Mouse (Mus musculus): Measurements from ENCODE around the gene Mettl14. TPM values are rescaled to one million over a fixed set of nuclear protein-coding genes. Genes with fewer than 3 reads are reported as not detected.
A peak's percentile ranks its signal among the peaks of the same experiment; 100 is the strongest.
"Not testable (repeated sequence)": the region's sequence is repeated elsewhere in the genome, so short reads cannot be mapped to it uniquely, and the experiment has no call there.

Mettl14 gene
- total RNA-seq (2021): 10 to 100 TPM in 1 of 2 experiments, 1 to 10 TPM in 1; 9.5 to 10.4 TPM
- long read RNA-seq, experiment 1, partial matches to known transcripts: 1 of 3 reads
- long read RNA-seq, experiment 1, other reads (novel, unspliced or antisense): 2 of 3 reads
- long read RNA-seq, experiment 2, partial matches to known transcripts: 0 of 8 reads
- long read RNA-seq, experiment 2, other reads (novel, unspliced or antisense): 4 of 8 reads

GRCm38 (mm10) chr3:123385486-123386156, at the start of gene Mettl14:
TSS of gene Mettl14 (minus strand) at chr3:123386108.
- intact Hi-C loops (cut with DNase I; ENCODE audit: low total_unique reads): no loop called here
- DNase-seq: peak; percentile 97

GRCm38 (mm10) chr3:123433362-123433761, 47.5 kb upstream of the Mettl14 start:
- intact Hi-C loops (cut with DNase I; ENCODE audit: low total_unique reads): no loop called here
- DNase-seq: no peak

DNA sequence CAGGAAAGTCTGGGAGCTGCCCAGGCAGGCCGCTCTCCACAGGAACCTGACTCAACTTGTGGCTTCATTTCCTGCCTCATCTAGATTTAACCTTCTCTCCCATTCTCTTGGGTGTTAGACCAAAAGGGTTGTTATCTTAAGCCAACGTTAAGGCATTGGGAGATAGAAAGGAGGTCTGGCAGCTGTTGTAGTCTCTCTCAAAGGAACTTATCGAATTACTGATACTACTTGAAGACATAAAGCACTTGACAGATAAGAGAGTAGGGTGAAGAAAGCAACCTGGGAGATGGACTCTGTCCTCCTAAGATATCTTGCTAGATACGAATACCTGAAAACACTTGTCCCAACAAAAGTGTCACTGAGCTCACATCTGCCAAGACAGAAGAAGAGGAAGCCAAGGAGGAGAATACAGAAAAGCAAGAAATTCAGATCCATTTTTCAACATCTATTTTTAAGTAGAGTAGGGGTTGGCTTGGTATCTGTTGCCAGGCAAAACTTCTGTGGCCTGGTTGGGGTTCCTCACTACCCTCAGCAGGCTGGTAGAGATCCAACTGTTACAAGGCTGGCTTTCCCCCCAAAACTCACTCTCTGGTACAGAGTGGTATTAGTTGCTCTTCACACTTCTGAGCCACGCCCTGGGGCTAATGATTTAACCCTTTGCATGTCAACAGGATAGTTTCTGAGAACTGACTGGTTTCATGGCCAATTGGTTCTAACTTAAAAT, 46.2 kb upstream of the Mettl14 start:
- intact Hi-C loops (cut with DNase I; ENCODE audit: low total_unique reads): no loop called here
- DNase-seq: no peak

DNA sequence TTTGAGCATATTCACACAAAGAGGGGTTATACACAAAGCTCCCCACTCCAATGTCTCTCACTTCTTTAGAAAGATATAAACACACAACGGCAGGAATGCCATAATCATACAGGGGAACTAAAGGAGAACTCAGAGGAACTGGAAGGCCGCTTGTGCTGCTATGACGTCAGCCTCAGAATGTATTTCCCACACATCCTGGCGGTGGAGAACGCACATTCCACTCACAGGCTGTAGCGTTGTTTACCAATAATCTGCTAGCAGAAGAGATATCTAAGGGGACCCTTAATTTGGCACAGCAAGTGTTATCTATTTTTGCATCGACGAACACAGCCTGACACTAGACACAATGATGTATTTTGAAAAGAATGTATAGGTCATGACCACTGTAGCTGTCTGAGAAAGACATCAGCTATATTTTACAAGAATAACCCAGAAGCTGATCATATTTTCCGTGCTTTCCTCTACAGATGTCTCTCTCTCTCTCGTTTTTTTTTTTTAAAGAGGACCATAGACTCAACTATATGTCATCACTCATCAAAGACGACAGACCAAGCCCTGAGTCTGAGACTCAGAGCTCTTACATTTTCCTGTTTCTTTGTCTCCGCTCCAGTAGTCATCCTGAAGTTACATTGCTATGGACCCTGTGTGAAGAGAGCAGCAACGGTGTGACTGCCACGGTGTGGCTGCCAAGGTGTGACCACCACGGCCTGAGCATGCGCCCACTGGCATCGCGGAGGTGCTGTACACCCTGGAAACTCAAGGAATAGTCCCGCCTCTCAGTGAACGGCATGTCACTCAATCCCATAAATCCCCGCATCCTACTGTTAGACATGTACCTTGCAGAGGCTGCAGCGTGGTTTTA, 43.9 kb upstream of the Mettl14 start:
- intact Hi-C loops (cut with DNase I; ENCODE audit: low total_unique reads): no loop called here
- no peak for DNase-seq

GRCm38 (mm10) chr3:123428005-123428404, 42.1 kb upstream of the Mettl14 start:
- intact Hi-C loops (cut with DNase I; ENCODE audit: low total_unique reads): no loop called here
- DNase-seq: no peak

GRCm38 (mm10) chr3:123425647-123426046, 39.7 kb upstream of the Mettl14 start:
- DNase-seq: no peak
- intact Hi-C loops (cut with DNase I; ENCODE audit: low total_unique reads): no loop called here

DNA sequence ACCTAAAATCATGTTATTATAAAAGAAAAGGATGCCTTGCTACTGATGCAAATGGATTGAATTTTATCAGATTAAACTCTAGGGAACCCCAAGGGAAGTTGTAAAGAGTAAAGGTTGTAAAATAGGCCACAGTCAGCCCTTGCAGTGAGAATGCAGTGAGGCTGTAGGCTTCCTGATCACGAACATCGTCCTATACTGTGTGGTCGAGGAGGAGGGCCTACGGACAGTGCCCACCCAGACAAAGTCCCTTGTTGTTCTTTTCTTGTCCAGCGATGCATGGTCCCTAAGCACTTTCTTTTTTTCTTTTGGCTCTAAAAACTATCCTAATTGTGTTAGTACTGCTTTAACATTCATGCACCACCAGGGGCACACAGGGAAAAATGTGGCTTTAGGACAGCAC, 27.3 kb upstream of the Mettl14 start:
- DNase-seq: no peak
- intact Hi-C loops (cut with DNase I; ENCODE audit: low total_unique reads): no loop called here

GRCm38 (mm10) chr3:123411821-123412578, 26.1 kb upstream of the Mettl14 start:
- intact Hi-C loops (cut with DNase I; ENCODE audit: low total_unique reads): no loop called here
- DNase-seq: no peak

- intact Hi-C loops (cut with DNase I; ENCODE audit: low total_unique reads): no loop called here
- DNase-seq: no peak
These were observed 19.0 kb upstream of the Mettl14 start for GRCm38 (mm10) chr3:123404945-123405344.

DNA sequence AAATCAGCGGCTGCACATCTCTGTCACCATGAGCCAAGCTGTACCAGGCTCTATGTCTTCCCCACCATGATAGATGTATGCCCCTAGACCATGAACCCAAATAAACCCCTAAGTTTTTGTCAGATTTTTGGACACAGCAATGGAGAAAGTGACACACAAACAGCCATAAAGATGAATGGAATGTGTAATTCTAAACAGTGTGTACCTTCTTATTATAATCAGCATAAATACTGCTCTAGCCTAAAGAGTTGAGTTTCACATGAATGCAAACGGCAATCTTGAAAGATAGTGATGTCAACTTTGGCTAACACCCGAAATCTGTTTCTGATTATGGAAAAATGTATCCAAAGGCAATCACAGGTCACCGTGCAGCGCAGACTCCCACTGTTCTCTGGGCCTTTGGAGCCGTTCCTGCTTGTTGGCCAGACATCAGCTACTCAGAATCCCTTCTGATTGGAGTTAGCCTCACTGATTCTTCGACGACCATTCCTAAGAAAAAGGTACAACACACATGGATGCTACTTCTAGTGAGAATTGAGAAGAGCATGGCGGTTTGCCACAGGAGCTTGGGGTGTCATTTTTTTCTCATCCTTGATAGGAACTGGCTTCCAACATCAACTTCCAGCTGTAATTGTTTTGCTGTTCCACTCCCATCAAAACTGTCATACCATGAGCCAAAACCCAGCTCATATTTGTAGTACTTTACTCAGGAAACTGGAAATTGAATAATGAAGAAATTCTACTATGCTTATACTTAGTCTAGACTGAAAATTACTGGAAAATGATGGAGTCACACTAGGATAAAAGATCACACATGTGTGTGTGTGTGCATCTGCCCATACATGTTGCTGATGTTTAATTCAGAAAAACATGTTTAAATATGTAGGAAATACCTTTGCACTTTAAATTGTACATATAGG, 11.9 kb upstream of the Mettl14 start:
- intact Hi-C loops (cut with DNase I; ENCODE audit: low total_unique reads): no loop called here
- peak; percentile 4 for DNase-seq

GRCm38 (mm10) chr3:123395611-123396010, 9.7 kb upstream of the Mettl14 start:
- DNase-seq: no peak
- intact Hi-C loops (cut with DNase I; ENCODE audit: low total_unique reads): no loop called here

DNA sequence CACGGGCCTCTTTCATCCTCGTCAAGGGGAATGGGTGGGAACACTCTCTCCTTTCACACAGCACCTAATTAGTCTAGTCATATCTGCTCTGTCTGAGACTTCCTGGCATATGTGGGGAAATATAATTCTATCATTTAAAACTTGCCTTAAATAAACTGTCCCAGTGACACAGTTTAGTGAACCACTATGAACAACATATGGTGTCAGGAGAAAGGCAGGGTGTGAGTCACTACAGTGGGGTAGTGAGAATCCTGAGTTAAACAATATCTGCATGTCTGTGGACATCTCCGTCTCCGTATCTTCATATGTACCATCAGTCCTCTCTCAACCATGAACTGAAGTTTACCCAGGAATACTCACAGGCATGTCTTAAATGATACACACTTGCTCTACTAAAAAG, 5.3 kb upstream of the Mettl14 start:
- no peak for DNase-seq
- intact Hi-C loops (cut with DNase I; ENCODE audit: low total_unique reads): no loop called here

DNA sequence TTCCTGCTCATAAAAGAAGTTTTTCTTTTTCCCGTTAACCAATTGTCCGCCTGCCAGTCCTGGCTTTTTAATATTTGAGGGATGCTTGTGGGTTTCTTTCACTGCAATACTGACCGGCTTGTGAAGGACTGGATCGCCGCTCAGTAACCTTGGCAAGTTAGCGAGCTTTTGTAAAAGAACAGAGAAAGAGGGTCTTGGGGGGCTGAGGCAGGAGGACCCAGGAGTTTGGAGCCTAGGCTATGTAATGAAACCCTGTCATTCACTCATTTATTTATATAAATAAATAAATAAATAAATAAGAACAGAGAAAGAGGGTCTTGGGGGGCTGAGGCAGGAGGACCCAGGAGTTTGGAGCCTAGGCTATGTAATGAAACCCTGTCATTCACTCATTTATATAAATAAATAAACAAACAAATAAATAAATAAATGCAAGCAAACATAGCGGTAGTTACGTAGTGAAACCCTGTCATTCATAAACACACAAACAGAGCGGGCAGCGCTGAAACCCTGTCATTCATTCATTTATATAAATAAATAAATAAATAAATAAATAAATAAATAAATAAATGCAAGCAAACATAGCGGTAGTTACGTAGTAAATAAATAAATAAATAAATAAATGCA, 361 bp upstream of the Mettl14 start:
- intact Hi-C loops (cut with DNase I; ENCODE audit: low total_unique reads); DNase-seq: not testable (repeated sequence)

GRCm38 (mm10) chr3:123385118-123385485, 806 bp downstream of the Mettl14 start:
- DNase-seq: no peak
- intact Hi-C loops (cut with DNase I; ENCODE audit: low total_unique reads): no loop called here

GRCm38 (mm10) chr3:123384435-123384834, 1.5 kb downstream of the Mettl14 start:
- DNase-seq: no peak
- intact Hi-C loops (cut with DNase I; ENCODE audit: low total_unique reads): no loop called here

DNA sequence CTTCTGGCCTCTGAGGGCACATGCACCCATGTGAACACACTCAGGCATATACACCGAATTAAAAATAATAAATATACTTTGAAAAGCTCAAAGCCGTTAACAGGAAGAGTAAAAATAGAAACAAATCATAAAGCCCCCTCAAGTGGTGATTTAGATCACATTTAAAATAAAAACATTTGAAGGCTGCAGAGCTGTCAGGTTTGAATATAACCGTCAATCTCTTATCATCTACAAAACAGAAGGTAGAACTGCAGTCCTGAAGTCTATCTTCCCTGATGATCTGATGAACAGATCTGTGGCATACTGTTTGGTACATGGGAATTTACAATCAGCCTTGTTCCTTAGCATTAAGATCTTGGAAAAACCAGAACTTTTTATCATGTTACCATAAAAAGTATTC, 9.3 kb downstream of the Mettl14 start:
- DNase-seq: no peak
- intact Hi-C loops (cut with DNase I; ENCODE audit: low total_unique reads): no loop called here

DNA sequence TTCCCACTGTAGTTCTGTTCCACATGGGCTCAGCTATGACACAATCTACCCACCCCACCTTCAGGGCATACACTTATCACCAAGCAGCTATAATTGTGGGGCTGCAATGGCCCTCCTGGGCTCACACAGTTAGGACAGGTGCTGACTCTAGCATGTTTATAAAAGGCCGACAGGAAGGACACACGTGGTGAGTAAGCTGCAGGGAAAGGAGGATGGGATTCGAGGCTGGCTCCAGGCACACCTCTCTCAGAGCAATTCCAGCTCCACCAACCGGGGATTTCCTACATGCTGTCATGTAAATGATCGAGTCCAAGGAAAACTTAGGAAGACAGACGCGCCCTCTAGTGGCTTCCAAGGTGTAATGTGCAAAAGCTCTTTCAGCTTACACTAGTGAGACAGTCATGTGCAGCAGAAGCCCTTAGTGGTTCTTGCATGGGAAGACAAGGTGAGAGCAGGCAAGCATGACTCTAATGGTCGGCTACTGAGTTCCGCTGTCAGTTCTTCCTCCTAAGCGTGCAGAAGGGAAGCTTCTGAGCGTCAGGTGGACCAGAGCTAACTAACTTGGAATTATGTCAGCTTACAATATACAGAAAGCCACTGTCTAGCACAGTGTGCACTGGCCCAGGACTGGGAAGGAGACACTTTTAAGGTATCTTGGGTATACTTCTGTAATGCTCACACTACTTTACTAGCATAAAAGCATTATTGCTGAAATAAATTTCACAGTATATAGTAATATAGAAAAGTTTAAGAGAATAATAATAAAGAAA, 14.0 kb downstream of the Mettl14 start:
- DNase-seq: peak; percentile 65
- intact Hi-C loops (cut with DNase I; ENCODE audit: low total_unique reads): no loop called here
